Mouse (Mus musculus) heart, embryonic 14.5 days (tissue): ENCODE measurements around the gene Snd1. TPM values are rescaled to one million over a fixed set of nuclear protein-coding genes. Genes with fewer than 3 reads are reported as not detected.

Source experiments
- ATAC-seq: fragments of 200-750 bp; cut with Nextera tagmentation; 2 replicates; pipeline ENCODE4 v1.8.0; 2017; ENCODE audit warnings: low read depth, moderate TSS enrichment; ENCODE audit not compliant: insufficient number of reproducible peaks, insufficient read depth, low FRiP score
- H3K27ac ChIP-seq, 2 experiments: fragments of 200-500 bp in 1 of 2; fragments of 300-500 bp in 1 of 2; sonication (generic) in 1 of 2; replicated peaks in 1 of 2; 2 replicates each; pipeline ENCODE4 v1.5.1; 2012 to 2014; ENCODE audit warnings: low read depth in 2 of 2, low read length in 2 of 2, control low read depth in 1 of 2, mild to moderate bottlenecking in 1 of 2, mixed read lengths in 1 of 2; ENCODE audit not compliant: control insufficient read depth in 1 of 2, insufficient read depth in 1 of 2
- H3K27me3 ChIP-seq: fragments of 300-500 bp; sonication (generic); 2 replicates; pipeline ENCODE4 v1.6.1; 2014; ENCODE audit warnings: mild to moderate bottlenecking, low read length, control low read depth; ENCODE audit not compliant: control insufficient read depth, insufficient read depth
- H3K36me3 ChIP-seq: fragments of 300-500 bp; sonication (generic); 2 replicates; pipeline ENCODE4 v1.6.1; 2014; ENCODE audit warnings: mild to moderate bottlenecking, control low read depth, low read length, mixed read lengths; ENCODE audit not compliant: control insufficient read depth, insufficient read depth
- H3K4me1 ChIP-seq, 2 experiments: fragments of 200-500 bp in 1 of 2; fragments of 300-500 bp in 1 of 2; sonication (generic) in 1 of 2; 2 replicates each; pipeline ENCODE4 v1.6.1; 2012 to 2014; ENCODE audit warnings: low read length in 2 of 2, control low read depth in 1 of 2, mixed read lengths in 1 of 2; ENCODE audit not compliant: control insufficient read depth in 2 of 2, insufficient read depth in 2 of 2
- H3K4me2 ChIP-seq: fragments of 300-500 bp; sonication (generic); 2 replicates; pipeline ENCODE4 v1.6.1; 2014; ENCODE audit warnings: mild to moderate bottlenecking, low read length
- H3K4me3 ChIP-seq, 2 experiments: fragments of 200-500 bp in 1 of 2; fragments of 300-500 bp in 1 of 2; sonication (generic) in 1 of 2; 2 replicates each; pipeline ENCODE4 v1.5.1; 2012 to 2014; ENCODE audit warnings: low read length in 2 of 2, mild to moderate bottlenecking in 2 of 2, control low read depth in 1 of 2, low read depth in 1 of 2, moderate library complexity in 1 of 2; ENCODE audit not compliant: control insufficient read depth in 1 of 2, insufficient read depth in 1 of 2
- H3K9ac ChIP-seq: fragments of 300-500 bp; sonication (generic); 2 replicates; pipeline ENCODE4 v1.6.1; 2014; ENCODE audit warnings: mild to moderate bottlenecking, low read length
- H3K9me3 ChIP-seq: fragments of 300-500 bp; sonication (generic); 2 replicates; pipeline ENCODE4 v1.6.1; 2016; ENCODE audit warnings: low read length, control low read depth; ENCODE audit not compliant: control insufficient read depth
- WGBS: fragments of 180-500 bp; shearing (Covaris S2); extraction: QIAGEN DNeasy Blood & Tissue Kit; methylation state at CpG from one replicate; pipeline ENCODE4 v1.1.7; 2014; 5-methylcytosine and 5-hydroxymethylcytosine counted together
- polyA plus RNA-seq: library from polyadenylated mRNA; unstranded; fragments of >200 nt; fragmentation: Nextera tagmentation; extraction: Ambion mirVana; gene quantifications from 2 replicates; pipeline ENCODE4 v1.2.1, GENCODE M21; 2014

The Snd1 gene
- polyA plus RNA-seq, 1 experiment from 2014 or later = 80.0 TPM

DNA sequence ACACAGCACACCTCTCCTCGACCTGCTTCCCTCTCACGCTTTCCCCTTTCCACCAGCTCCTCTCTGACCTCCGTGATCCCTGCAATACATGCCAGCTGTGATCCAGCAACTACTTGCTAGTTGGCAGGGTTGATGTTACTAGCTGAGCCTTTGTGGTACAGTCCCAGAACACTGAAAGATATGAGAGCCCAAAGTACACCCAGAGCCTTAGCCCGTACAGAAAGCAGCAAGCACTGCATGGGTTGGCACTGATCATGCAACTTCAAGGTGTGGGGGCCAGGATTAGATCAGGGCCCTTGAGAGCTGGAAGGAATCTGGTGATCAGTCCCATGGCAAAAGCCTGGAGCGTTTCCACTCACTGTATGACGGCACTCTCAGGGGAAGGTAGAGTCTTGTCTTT is 372.7 kb downstream of the Snd1 start:
- Histone ChIP-seq H3K27ac (no peak overlapping the region), H3K9ac (no peak overlapping the region), H3K4me2 (no peak overlapping the region), H3K27me3 (no peaks in the 10 kb centered on the region), H3K36me3 (no peaks in the 10 kb centered on the region), H3K9me3 (no peaks in the 10 kb centered on the region), H3K4me1 (peaks cover 32 to 40% of the 10 kb centered on the region in 2 experiments), H3K4me3 (no peak overlapping the region)
- no peak for ATAC-seq
- 48% methylated on average over 6 of the region's 6 CpGs for WGBS

GRCm38 (mm10) chr6:28848285-28848794 is 373.4 kb downstream of the Snd1 start:
- Histone ChIP-seq H3K27me3 (no peaks in the 10 kb centered on the region), H3K4me3 (no peak overlapping the region), H3K27ac (no peak overlapping the region), H3K9ac (no peak overlapping the region), H3K4me2 (no peak overlapping the region), H3K36me3 (no peaks in the 10 kb centered on the region), H3K9me3 (no peaks in the 10 kb centered on the region), H3K4me1 (peaks cover 31 to 41% of the 10 kb centered on the region in 2 experiments)
- WGBS = 75% methylated on average over 6 of the region's 6 CpGs
- ATAC-seq = no peak

DNA sequence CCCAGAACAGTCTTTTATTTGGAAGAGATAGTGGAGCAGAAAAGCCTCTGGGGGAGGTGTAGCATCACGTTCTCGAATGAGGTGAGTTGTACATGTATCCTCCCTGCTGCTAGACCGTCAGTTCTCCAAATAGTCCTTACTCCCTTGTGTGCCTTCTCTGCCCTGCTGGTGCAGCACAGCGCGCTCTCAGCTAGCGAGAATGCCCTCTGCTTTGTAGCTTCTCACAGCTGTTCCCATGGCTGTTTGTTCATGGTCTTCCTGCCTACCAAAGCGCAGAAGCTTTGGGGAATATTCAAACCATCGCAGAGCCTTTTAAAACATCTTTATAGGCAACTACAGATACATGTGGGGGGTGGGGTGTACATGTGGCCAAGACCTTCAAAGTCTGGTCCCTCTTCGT is 374.0 kb downstream of the Snd1 start:
- 76% methylated on average over 9 of the region's 9 CpGs for WGBS
- Histone ChIP-seq H3K9me3 (no peaks in the 10 kb centered on the region), H3K36me3 (no peaks in the 10 kb centered on the region), H3K4me1 (peaks cover 36 to 47% of the 10 kb centered on the region in 2 experiments), H3K27ac (no peak overlapping the region; a peak in 1 of 4 replicates), H3K27me3 (no peaks in the 10 kb centered on the region), H3K9ac (no peak overlapping the region), H3K4me2 (no peak overlapping the region), H3K4me3 (no peak overlapping the region)
- ATAC-seq = no peak

- Histone ChIP-seq H3K9me3 (no peaks in the 10 kb centered on the region), H3K36me3 (no peaks in the 10 kb centered on the region), H3K4me3 (no peak overlapping the region), H3K4me1 (peaks cover 40 to 49% of the 10 kb centered on the region in 2 experiments), H3K4me2 (no peak overlapping the region), H3K27me3 (no peaks in the 10 kb centered on the region), H3K27ac (no peak overlapping the region; a peak in 1 of 4 replicates), H3K9ac (no peak overlapping the region)
- ATAC-seq = no peak
- 31% methylated on average over 3 of the region's 3 CpGs for WGBS
Measured at GRCm38 (mm10) chr6:28849317-28849716, 374.4 kb downstream of the Snd1 start.

GRCm38 (mm10) chr6:28850326-28850900 is 375.5 kb downstream of the Snd1 start:
- Histone ChIP-seq H3K4me3 (no peak overlapping the region), H3K9me3 (no peaks in the 10 kb centered on the region), H3K4me2 (no peak overlapping the region), H3K27me3 (no peaks in the 10 kb centered on the region), H3K36me3 (no peaks in the 10 kb centered on the region), H3K4me1 (peaks cover 36 to 51% of the 10 kb centered on the region in 2 experiments), H3K9ac (no peak overlapping the region), H3K27ac (no peak overlapping the region)
- ATAC-seq = no peak
- 91% methylated on average over 9 of the region's 9 CpGs for WGBS

- H3K4me3 ChIP-seq = no peak overlapping the region
- WGBS = 60% methylated on average over 7 of the region's 7 CpGs
- H3K4me1 ChIP-seq = peaks cover 37 to 60% of the 10 kb centered on the region in 2 experiments
- H3K9ac ChIP-seq = no peak overlapping the region
- no peak overlapping the region for H3K27ac ChIP-seq
- ATAC-seq = no peak
- no peak overlapping the region for H3K4me2 ChIP-seq
- H3K27me3 ChIP-seq = no peaks in the 10 kb centered on the region
- no peaks in the 10 kb centered on the region for H3K36me3 ChIP-seq
- H3K9me3 ChIP-seq = no peaks in the 10 kb centered on the region
Measured at GRCm38 (mm10) chr6:28852342-28852741, 377.4 kb downstream of the Snd1 start.

DNA sequence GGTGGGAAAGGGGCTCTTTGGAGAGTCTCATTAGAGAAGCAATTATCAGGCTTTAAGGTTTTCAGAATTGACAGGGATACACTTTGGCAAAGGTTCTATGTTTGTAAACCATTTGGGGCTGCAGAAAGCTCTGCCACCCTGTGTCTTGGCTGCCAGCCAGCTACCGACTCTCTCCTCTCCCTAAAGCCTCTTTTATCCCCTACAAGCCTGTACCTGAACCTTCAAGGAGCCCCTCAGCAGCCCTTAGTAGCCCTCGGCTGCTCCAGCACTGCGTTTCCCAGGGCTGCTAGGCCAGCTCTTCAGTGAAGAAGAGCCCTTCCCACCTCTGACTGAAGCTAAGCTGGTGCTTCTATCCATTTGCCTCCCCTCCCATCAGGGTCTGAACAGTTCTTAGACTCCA is 378.2 kb downstream of the Snd1 start:
- Histone ChIP-seq H3K27me3 (no peaks in the 10 kb centered on the region), H3K4me3 (no peak overlapping the region), H3K4me1 (peaks cover 34 to 59% of the 10 kb centered on the region in 2 experiments), H3K4me2 (no peak overlapping the region), H3K36me3 (no peaks in the 10 kb centered on the region), H3K27ac (no peak overlapping the region), H3K9me3 (no peaks in the 10 kb centered on the region), H3K9ac (no peak overlapping the region)
- WGBS = 30% methylated on average over 3 of the region's 3 CpGs
- no peak for ATAC-seq

DNA sequence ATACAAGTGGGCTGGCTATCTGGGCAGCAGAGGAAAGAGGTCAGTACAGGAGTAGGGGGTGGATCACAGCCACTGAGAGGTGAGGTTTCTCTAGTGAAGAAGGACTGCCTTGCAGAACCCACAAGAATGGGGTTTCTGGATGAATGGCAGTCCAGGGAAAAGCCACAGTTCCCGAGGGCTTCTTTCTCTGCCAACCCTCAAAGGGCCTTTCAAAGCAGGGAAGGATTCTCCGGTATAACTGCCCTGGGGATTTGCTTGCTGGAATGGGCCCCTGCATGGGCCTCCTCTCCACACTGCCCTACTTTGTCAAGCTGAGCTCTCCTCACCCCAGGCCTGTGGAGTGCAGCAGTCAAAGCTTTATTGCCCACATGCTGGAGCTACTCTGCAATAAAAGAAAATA is 378.7 kb downstream of the Snd1 start:
- H3K36me3 ChIP-seq = no peaks in the 10 kb centered on the region
- no peaks in the 10 kb centered on the region for H3K27me3 ChIP-seq
- H3K27ac ChIP-seq = no peak overlapping the region
- ATAC-seq = no peak
- H3K4me2 ChIP-seq = no peak overlapping the region
- H3K9me3 ChIP-seq = no peaks in the 10 kb centered on the region
- H3K9ac ChIP-seq = no peak overlapping the region; the same call in 1 of the 2 replicates
- H3K4me1 ChIP-seq = peaks cover 34 to 59% of the 10 kb centered on the region in 2 experiments
- no peak overlapping the region for H3K4me3 ChIP-seq
- 27% methylated on average over 2 of the region's 2 CpGs for WGBS
